Mouse (Mus musculus) embryonic fibroblast, embryonic 13.5 days (primary cell): ENCODE measurements around the gene Cyp27b1.

Experiments
- CTCF ChIP-seq: IDR thresholded peaks from 2 replicates; pipeline ENCODE4 v1.5.1; 2011; ENCODE audit warnings: mild to moderate bottlenecking, control low read depth, low read length, moderate library complexity, borderline replicate concordance; ENCODE audit not compliant: insufficient read depth
- POLR2A ChIP-seq: IDR thresholded peaks from 2 replicates; pipeline ENCODE4 v1.6.1; 2011; ENCODE audit warnings: low read depth, mild to moderate bottlenecking, control low read depth, low read length, moderate library complexity

DNA sequence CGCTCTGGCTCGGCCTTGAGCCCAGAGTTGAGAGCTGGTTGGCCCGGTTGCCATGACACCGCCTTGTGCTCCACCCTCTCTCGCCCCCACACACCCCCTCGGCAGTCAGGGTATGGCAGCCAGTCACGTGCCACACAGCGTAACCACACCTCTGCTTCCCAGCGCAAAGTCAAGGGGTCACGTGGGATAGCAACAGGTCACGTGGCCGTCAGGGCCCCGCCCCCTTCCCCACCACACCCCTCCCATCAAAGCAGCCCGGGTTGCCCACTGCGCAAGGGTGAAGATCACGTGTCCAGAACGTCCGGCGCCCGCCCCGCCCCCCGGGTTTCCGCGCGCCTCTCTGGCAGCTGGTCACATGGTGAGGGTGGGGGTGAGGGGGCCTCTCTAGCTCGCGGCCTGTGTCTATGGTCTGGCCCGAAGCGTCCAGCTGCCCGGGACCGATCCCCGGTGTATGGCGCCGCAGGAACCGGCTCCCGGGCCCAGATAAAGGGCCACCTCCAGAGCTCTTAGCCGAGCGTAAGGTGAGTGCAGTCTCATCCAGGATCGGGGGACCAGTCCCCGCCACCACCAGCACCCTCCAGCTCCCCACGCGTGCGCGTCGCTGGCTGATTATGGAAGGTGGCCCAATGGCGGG, 15.3 kb downstream of the Cyp27b1 start, which contains the start of gene Cdk4:
- TF ChIP-seq CTCF = no peak
- TF ChIP-seq POLR2A = peak; percentile 62
